Mouse (Mus musculus) G1E (cell line): ENCODE measurements around the gene Tmem136. TPM values are rescaled to one million over a fixed set of nuclear protein-coding genes. Genes with fewer than 3 reads are reported as not detected.

Experiments used
- ATAC-seq: 2 replicates; pipeline ENCODE4 v1.8.0; 2016; ENCODE audit warnings: mild to moderate bottlenecking; ENCODE audit not compliant: insufficient number of reproducible peaks, poor library complexity, low FRiP score, severe bottlenecking; ENCODE audit errors: extremely low read depth
- DNase-seq: peaks from one replicate; pipeline ENCODE4 v3.0.0; 2012; ENCODE audit warnings: low spot score
- H3K27me3 ChIP-seq: 2 replicates; pipeline ENCODE4 v1.6.1; 2012; ENCODE audit warnings: mild to moderate bottlenecking, low read length, inconsistent platforms; ENCODE audit not compliant: insufficient read depth
- H3K36me3 ChIP-seq: replicated peaks from 2 replicates; pipeline ENCODE3; 2012; ENCODE audit warnings: mild to moderate bottlenecking, inconsistent platforms
- H3K4me1 ChIP-seq: 2 replicates; pipeline ENCODE4 v1.6.1; 2012; ENCODE audit warnings: low read depth, low read length, inconsistent platforms, mixed read lengths; ENCODE audit not compliant: insufficient read depth
- H3K4me3 ChIP-seq: 2 replicates; pipeline ENCODE4 v1.5.1; 2012; ENCODE audit warnings: low read depth, mild to moderate bottlenecking, inconsistent platforms, low read length, moderate library complexity, mixed read lengths
- H3K9me3 ChIP-seq: replicated peaks from 2 replicates; pipeline ENCODE4 v1.6.1; 2012; ENCODE audit warnings: inconsistent platforms
- CTCF ChIP-seq: IDR thresholded peaks from 2 replicates; pipeline ENCODE4 v1.5.1; 2012; ENCODE audit warnings: low read depth, low read length, inconsistent platforms, mixed read lengths
- GATA1 ChIP-seq: IDR thresholded peaks from 2 replicates; pipeline ENCODE4 v1.6.1; 2012; ENCODE audit warnings: borderline replicate concordance, low read length, inconsistent platforms, mixed read lengths
- GATA2 ChIP-seq: IDR thresholded peaks from 2 replicates; pipeline ENCODE4 v1.6.1; 2012; ENCODE audit warnings: low read depth, low read length, inconsistent platforms, borderline replicate concordance
- POLR2AphosphoS5 ChIP-seq: IDR thresholded peaks from 2 replicates; pipeline ENCODE4 v1.6.1; 2012; ENCODE audit warnings: low read depth, low read length, inconsistent platforms; ENCODE audit not compliant: insufficient replicate concordance
- TAL1 ChIP-seq: conservative IDR thresholded peaks from 2 replicates; pipeline ENCODE4 v1.6.1; 2012; ENCODE audit warnings: low read depth, low read length, inconsistent platforms, mixed read lengths
- polyA plus RNA-seq: library from polyadenylated mRNA; stranded (reverse); fragments of >175 nt; gene quantifications from 2 replicates; pipeline ENCODE4 v1.2.3, GENCODE M21; 2012
- total RNA-seq, 2 experiments: library from RNA; stranded (forward) in 1 of 2; stranded (reverse) in 1 of 2; fragments of 200-1000 nt in 1 of 2; fragments of >200 nt in 1 of 2; fragmentation: Nextera tagmentation in 1 of 2; gene quantifications; 2 replicates each; pipeline ENCODE4 v1.2.3; 2014 to 2017

The Tmem136 gene
- total and polyA plus RNA-seq, 3 experiments = 0.39 to 11.4 (median 2.0) TPM

- no peaks in the 10 kb centered on the region for H3K27me3 ChIP-seq
- peak overlapping the region; percentile 57 for H3K4me3 ChIP-seq
- H3K36me3 ChIP-seq = peaks cover 10% of the 10 kb centered on the region
- H3K4me1 ChIP-seq = peaks cover 48% of the 10 kb centered on the region
- ATAC-seq = peak; percentile 89
- no peak for TF ChIP-seq GATA2
- TF ChIP-seq POLR2AphosphoS5 = no peak
- no peak for TF ChIP-seq CTCF
- no peak for TF ChIP-seq GATA1
- peak; percentile 95 for TF ChIP-seq TAL1
- peak; percentile 71 for DNase-seq
- no peaks in the 10 kb centered on the region; the same call in 1 of the 2 replicates for H3K9me3 ChIP-seq
These were observed 14.3 kb downstream of the Tmem136 start for GRCm38 (mm10) chr9:43101936-43102595.

GRCm38 (mm10) chr9:43098922-43099321 lies 17.4 kb downstream of the Tmem136 start:
- DNase-seq (no peak), ATAC-seq (no peak)
- Histone ChIP-seq H3K9me3 (peaks cover 3% of the 10 kb centered on the region), H3K27me3 (no peaks in the 10 kb centered on the region), H3K4me3 (no peak overlapping the region), H3K36me3 (peaks cover 27% of the 10 kb centered on the region), H3K4me1 (peaks cover 60% of the 10 kb centered on the region)
- no peak for TF ChIP-seq GATA1
- TF ChIP-seq GATA2 = no peak
- TF ChIP-seq POLR2AphosphoS5 = no peak
- no peak for TF ChIP-seq CTCF
- no peak for TF ChIP-seq TAL1

- ATAC-seq = no peak
- Histone ChIP-seq H3K36me3 (peaks cover 29% of the 10 kb centered on the region), H3K9me3 (peaks cover 3% of the 10 kb centered on the region), H3K27me3 (no peaks in the 10 kb centered on the region), H3K4me1 (peaks cover 54% of the 10 kb centered on the region), H3K4me3 (no peak overlapping the region; the same call in 1 of the 2 replicates)
- TF ChIP-seq CTCF = no peak
- no peak for TF ChIP-seq GATA2
- TF ChIP-seq POLR2AphosphoS5 = no peak
- TF ChIP-seq TAL1 = no peak
- TF ChIP-seq GATA1 = no peak
- no peak for DNase-seq
These were observed 18.4 kb downstream of the Tmem136 start for GRCm38 (mm10) chr9:43097801-43098557.

GRCm38 (mm10) chr9:43096337-43096736 lies 20.0 kb downstream of the Tmem136 start:
- TF ChIP-seq CTCF (no peak), POLR2AphosphoS5 (no peak), GATA1 (no peak), GATA2 (no peak), TAL1 (0 out of 2 replicates have a peak, but pooled peaks have one; percentile 8)
- H3K4me3 ChIP-seq = no peak overlapping the region; the same call in 1 of the 2 replicates
- peaks cover 52% of the 10 kb centered on the region for H3K4me1 ChIP-seq
- peak; percentile 92 for ATAC-seq
- H3K36me3 ChIP-seq = peaks cover 39% of the 10 kb centered on the region
- peaks cover 3% of the 10 kb centered on the region for H3K9me3 ChIP-seq
- no peaks in the 10 kb centered on the region for H3K27me3 ChIP-seq
- peak; percentile 43 for DNase-seq

GRCm38 (mm10) chr9:43094828-43095227 lies 21.5 kb downstream of the Tmem136 start:
- ATAC-seq = no peak
- Histone ChIP-seq H3K27me3 (no peaks in the 10 kb centered on the region), H3K36me3 (peaks cover 42% of the 10 kb centered on the region), H3K4me1 (peaks cover 47% of the 10 kb centered on the region), H3K4me3 (no peak overlapping the region), H3K9me3 (peaks cover 3% of the 10 kb centered on the region)
- TF ChIP-seq POLR2AphosphoS5 (no peak), TAL1 (no peak), CTCF (no peak), GATA2 (no peak), GATA1 (no peak)
- DNase-seq = no peak

- H3K4me1 ChIP-seq = peaks cover 44% of the 10 kb centered on the region
- ATAC-seq (no peak), DNase-seq (no peak)
- H3K36me3 ChIP-seq = peaks cover 43% of the 10 kb centered on the region
- peaks cover 3% of the 10 kb centered on the region for H3K9me3 ChIP-seq
- no peak for TF ChIP-seq CTCF
- no peak for TF ChIP-seq GATA1
- TF ChIP-seq GATA2 = no peak
- TF ChIP-seq POLR2AphosphoS5 = no peak
- no peaks in the 10 kb centered on the region for H3K27me3 ChIP-seq
- no peak overlapping the region for H3K4me3 ChIP-seq
These were observed 22.6 kb downstream of the Tmem136 start for GRCm38 (mm10) chr9:43093803-43094202.
